Mouse (Mus musculus) granulocyte monocyte progenitor cell, adult 5-6 weeks (primary cell): ENCODE data around the gene Gm21992. TPM values are rescaled to one million over a fixed set of nuclear protein-coding genes. Genes with fewer than 3 reads are reported as not detected.

Source experiments
- ATAC-seq: replicated peaks from 2 replicates; pipeline ENCODE4 v1.8.0; 2016; ENCODE audit warnings: mild to moderate bottlenecking, moderate TSS enrichment, inconsistent platforms; ENCODE audit not compliant: poor library complexity, severe bottlenecking
- total RNA-seq, 2 experiments: library from RNA; stranded (forward) in 1 of 2; stranded (reverse) in 1 of 2; fragments of 200-712, 200-1000 nt in 1 of 2; fragments of >200 nt in 1 of 2; fragmentation: Nextera tagmentation in 1 of 2; gene quantifications; 2 replicates each; pipeline ENCODE4 v1.2.3; 2014 to 2017

The Gm21992 gene
- total RNA-seq, 2 experiments from 2014 or later, result 16.3 to 30.8 TPM

- ATAC-seq, result no peak
Observed at GRCm38 (mm10) chr19:4717281-4717680, 94.1 kb downstream of the Gm21992 start.

- ATAC-seq, result no peak
Observed at GRCm38 (mm10) chr19:4716756-4717155, 94.7 kb downstream of the Gm21992 start.

- ATAC-seq, result no peak
Observed at GRCm38 (mm10) chr19:4713886-4714285, 97.5 kb downstream of the Gm21992 start.

DNA sequence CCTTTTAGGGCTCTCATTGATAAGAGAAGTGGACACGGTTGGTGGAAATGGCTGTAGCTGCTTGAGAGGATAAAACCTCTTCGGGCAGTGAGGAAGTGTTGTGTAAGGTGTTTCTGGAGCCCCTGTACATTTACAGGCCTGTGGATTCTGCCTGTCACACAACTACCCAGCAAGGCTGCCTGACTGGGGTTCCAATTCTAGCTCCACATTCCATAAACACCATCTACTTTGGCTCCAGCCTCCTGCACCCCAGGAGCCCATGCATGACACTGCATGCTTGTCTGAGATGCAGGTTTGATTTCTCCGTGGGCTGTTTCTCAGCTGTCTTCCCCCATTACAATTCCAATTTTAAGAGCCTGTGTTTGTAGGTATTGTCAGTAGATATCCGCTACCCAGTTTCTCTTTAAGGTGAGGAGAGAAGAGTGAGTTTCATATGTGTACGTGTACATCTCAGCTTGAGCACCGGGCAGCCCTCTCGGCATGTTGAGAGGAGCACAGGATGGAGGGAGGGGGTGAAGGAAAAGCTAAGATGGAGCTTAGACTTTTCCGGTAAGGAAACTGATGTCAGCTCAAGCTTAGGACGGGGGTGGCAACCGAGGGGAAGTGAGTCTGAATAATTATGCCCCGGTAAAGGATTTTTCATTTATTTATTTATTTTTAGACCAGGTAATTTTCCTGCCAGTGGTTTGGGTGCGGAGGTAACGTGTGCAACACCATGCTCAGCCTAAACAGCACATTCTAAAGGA lies 98.5 kb downstream of the Gm21992 start:
- ATAC-seq, result no peak; the same call in 1 of the 2 replicates

- no peak; the same call in none of the 2 replicates for ATAC-seq
Observed at GRCm38 (mm10) chr19:4712156-4712780, 99.1 kb downstream of the Gm21992 start.

- no peak for ATAC-seq
Observed at GRCm38 (mm10) chr19:4711601-4712155, 99.7 kb downstream of the Gm21992 start.

GRCm38 (mm10) chr19:4711098-4711600 lies 100.3 kb downstream of the Gm21992 start, which contains the start of gene Sptbn2:
Gene Sptbn2 (plus strand): TSS chr19:4711167.
- ATAC-seq, result no peak

DNA sequence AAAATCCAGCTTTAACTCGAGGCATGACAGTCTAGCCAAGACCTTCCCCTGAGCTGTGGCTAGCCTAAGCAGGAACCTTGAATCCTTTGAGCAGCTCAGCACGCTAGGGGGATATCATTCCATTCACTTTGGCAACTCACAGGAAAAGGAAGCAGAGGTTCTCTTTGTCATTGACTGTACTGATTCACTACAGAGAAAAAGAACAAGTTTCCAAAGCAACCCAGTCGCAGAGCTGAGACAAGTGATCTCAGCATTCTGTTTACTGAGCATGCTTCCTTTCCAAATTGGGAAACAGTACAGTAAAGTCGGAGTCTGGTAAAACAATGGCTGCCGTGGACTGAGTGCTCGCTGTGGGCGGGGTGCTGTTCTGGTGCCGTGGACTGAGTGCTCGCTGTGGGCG lies 102.6 kb downstream of the Gm21992 start:
- ATAC-seq, result no peak

GRCm38 (mm10) chr19:4701221-4701620 lies 110.2 kb downstream of the Gm21992 start:
- peak; percentile 86 for ATAC-seq

GRCm38 (mm10) chr19:4700656-4701055 lies 110.8 kb downstream of the Gm21992 start:
- no peak for ATAC-seq

- no peak for ATAC-seq
Observed at GRCm38 (mm10) chr19:4699821-4700220, 111.6 kb downstream of the Gm21992 start.

DNA sequence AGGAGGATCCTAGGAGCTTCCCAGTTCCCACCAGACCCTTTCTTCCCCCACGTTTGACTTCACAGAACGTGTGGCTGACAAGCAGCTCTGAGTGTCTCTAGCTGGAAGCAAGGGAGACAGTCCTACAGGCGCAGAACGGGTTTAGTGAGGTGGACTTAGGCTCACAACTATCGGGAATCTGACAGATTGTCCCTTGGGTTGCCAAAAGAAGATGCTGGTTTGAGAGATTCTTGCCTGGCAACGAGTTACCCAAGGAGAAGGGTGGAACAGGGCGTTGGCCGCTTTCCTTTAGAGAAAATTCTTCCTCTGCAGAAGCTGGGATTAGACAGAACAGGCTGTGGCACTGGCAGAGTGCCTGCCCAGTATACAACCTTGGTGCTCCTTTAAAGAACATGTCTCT lies 112.6 kb downstream of the Gm21992 start:
- ATAC-seq, result no peak

- ATAC-seq, result peak; percentile 35
Observed at GRCm38 (mm10) chr19:4698205-4698677, 113.2 kb downstream of the Gm21992 start, which contains the start of gene Gm960. Gene Gm960 (minus strand): TSS chr19:4698668.

DNA sequence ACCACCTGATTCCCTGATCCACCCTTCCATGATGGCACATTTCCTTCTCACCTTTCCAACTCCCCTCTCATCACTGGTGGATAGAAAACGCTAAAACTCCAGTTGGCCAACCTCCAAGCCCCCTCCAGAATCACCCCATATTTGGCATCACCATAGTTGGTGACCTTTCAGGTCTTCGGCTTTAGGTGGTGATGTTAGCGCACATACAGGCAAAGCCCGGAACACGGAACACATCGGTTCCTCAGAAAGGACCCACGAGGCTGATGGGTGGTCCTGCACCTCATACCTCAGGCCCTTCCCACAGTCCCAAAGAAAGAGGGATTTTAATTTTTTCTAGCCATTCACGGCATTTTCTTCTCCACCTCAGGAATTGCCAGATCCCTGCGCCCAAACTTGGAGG lies 113.7 kb downstream of the Gm21992 start:
- ATAC-seq, result no peak

GRCm38 (mm10) chr19:4697121-4697520 lies 114.3 kb downstream of the Gm21992 start:
- no peak for ATAC-seq

DNA sequence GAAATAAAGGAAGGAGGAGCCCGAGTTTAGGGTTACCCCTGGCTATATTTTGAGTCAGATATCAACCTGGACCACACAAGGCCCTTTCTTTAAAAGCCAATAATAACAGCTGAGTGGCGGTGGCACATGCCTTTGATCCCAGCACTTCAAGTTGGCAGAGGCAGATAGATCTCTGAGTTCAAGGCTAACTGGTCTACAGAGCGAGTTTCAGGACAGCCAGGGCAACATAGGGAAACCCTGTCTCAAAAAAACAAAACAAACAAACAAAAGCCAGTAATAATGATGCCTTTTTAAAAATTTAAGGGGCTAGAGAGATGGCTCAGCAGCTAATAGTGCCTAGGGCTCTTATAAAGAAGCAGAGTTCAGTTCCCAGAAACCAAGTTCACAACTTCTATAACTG lies 117.1 kb downstream of the Gm21992 start:
- no peak for ATAC-seq

Other genes with a start within 250 kb of the Gm21992 start
- gene Lrfn4, start 195.9 kb downstream of the Gm21992 start, total RNA-seq (2014; fragmentation: Nextera tagmentation), result 2.6 and 3.5 TPM in 2 replicates
- 1.8 and 3.7 TPM in 2 replicates for gene Lrfn4, start 195.9 kb downstream of the Gm21992 start, total RNA-seq (2017)
- 30.4 and 40.9 TPM in 2 replicates for gene Rce1, start 186.0 kb downstream of the Gm21992 start, total RNA-seq (2014; fragmentation: Nextera tagmentation)
- gene Rce1, start 186.0 kb downstream of the Gm21992 start, total RNA-seq (2017), result 19.6 and 28.2 TPM in 2 replicates
- not detected in 2 replicates for gene Gm960, start 112.9 kb downstream of the Gm21992 start, total RNA-seq (2014; fragmentation: Nextera tagmentation)
- gene Gm960, start 112.9 kb downstream of the Gm21992 start, total RNA-seq (2017), result not detected in 2 replicates
- gene Sptbn2, start 100.4 kb downstream of the Gm21992 start, total RNA-seq (2014; fragmentation: Nextera tagmentation), result 0.23 TPM in 1 of 2 replicates, not detected in the other
- not detected in 2 replicates for gene Sptbn2, start 100.4 kb downstream of the Gm21992 start, total RNA-seq (2017)
- 7.1 and 11.0 TPM in 2 replicates for gene Rbm4b, start 55.1 kb downstream of the Gm21992 start, total RNA-seq (2014; fragmentation: Nextera tagmentation)
- 9.8 and 17.5 TPM in 2 replicates for gene Rbm4b, start 55.1 kb downstream of the Gm21992 start, total RNA-seq (2017)
- gene Rbm4, start 17.7 kb downstream of the Gm21992 start, total RNA-seq (2014; fragmentation: Nextera tagmentation), result 42.0 and 44.5 TPM in 2 replicates
- gene Rbm4, start 17.7 kb downstream of the Gm21992 start, total RNA-seq (2017), result 63.5 and 69.9 TPM in 2 replicates
- 51.0 and 59.2 TPM in 2 replicates for gene Rbm14, start within 50 bp of the Gm21992 start, total RNA-seq (2014; fragmentation: Nextera tagmentation)
- gene Rbm14, start within 50 bp of the Gm21992 start, total RNA-seq (2017), result 23.3 and 27.2 TPM in 2 replicates
- gene Ccs, start 27.7 kb upstream of the Gm21992 start, total RNA-seq (2014; fragmentation: Nextera tagmentation), result 47.1 and 68.5 TPM in 2 replicates
- 18.8 and 22.9 TPM in 2 replicates for gene Ccs, start 27.7 kb upstream of the Gm21992 start, total RNA-seq (2017)
- gene Ccdc87, start 27.8 kb upstream of the Gm21992 start, total RNA-seq (2014; fragmentation: Nextera tagmentation), result not detected in 2 replicates
- gene Ccdc87, start 27.8 kb upstream of the Gm21992 start, total RNA-seq (2017), result not detected in 2 replicates
- 2.6 and 10.0 TPM in 2 replicates for gene Ctsf, start 43.5 kb upstream of the Gm21992 start, total RNA-seq (2014; fragmentation: Nextera tagmentation)
- 1.8 and 3.6 TPM in 2 replicates for gene Ctsf, start 43.5 kb upstream of the Gm21992 start, total RNA-seq (2017)
- 0.34 TPM in 1 of 2 replicates, not detected in the other for gene Actn3, start 66.3 kb upstream of the Gm21992 start, total RNA-seq (2014; fragmentation: Nextera tagmentation)
- gene Actn3, start 66.3 kb upstream of the Gm21992 start, total RNA-seq (2017), result 1.2 TPM in 1 of 2 replicates, not detected in the other
- 5.9 and 15.5 TPM in 2 replicates for gene Zdhhc24, start 67.1 kb upstream of the Gm21992 start, total RNA-seq (2014; fragmentation: Nextera tagmentation)
- 3.2 and 9.0 TPM in 2 replicates for gene Zdhhc24, start 67.1 kb upstream of the Gm21992 start, total RNA-seq (2017)
- gene Bbs1, start 95.0 kb upstream of the Gm21992 start, total RNA-seq (2014; fragmentation: Nextera tagmentation), result 3.1 TPM in 1 of 2 replicates, not detected in the other
- gene Bbs1, start 95.0 kb upstream of the Gm21992 start, total RNA-seq (2017), result 0.82 and 1.9 TPM in 2 replicates
- 48.5 and 66.6 TPM in 2 replicates for gene Dpp3, start 116.7 kb upstream of the Gm21992 start, total RNA-seq (2014; fragmentation: Nextera tagmentation)
- 38.7 and 41.0 TPM in 2 replicates for gene Dpp3, start 116.7 kb upstream of the Gm21992 start, total RNA-seq (2017)
- not detected in 2 replicates for gene Peli3, start 131.5 kb upstream of the Gm21992 start, total RNA-seq (2014; fragmentation: Nextera tagmentation)
- gene Peli3, start 131.5 kb upstream of the Gm21992 start, total RNA-seq (2017), result 0.10 and 3.3 TPM in 2 replicates
- 51.9 and 53.3 TPM in 2 replicates for gene Mrpl11, start 150.5 kb upstream of the Gm21992 start, total RNA-seq (2014; fragmentation: Nextera tagmentation)
- gene Mrpl11, start 150.5 kb upstream of the Gm21992 start, total RNA-seq (2017), result 58.8 and 81.4 TPM in 2 replicates
- gene Npas4, start 178.7 kb upstream of the Gm21992 start, total RNA-seq (2014; fragmentation: Nextera tagmentation), result not detected in 2 replicates
- not detected in 2 replicates for gene Npas4, start 178.7 kb upstream of the Gm21992 start, total RNA-seq (2017)
- 3.1 and 12.2 TPM in 2 replicates for gene Slc29a2, start 212.2 kb upstream of the Gm21992 start, total RNA-seq (2014; fragmentation: Nextera tagmentation)
- 2.5 and 4.2 TPM in 2 replicates for gene Slc29a2, start 212.2 kb upstream of the Gm21992 start, total RNA-seq (2017)
- 4.8 and 6.1 TPM in 2 replicates for gene B4gat1, start 227.2 kb upstream of the Gm21992 start, total RNA-seq (2014; fragmentation: Nextera tagmentation)
- 2.6 and 11.6 TPM in 2 replicates for gene B4gat1, start 227.2 kb upstream of the Gm21992 start, total RNA-seq (2017)
- gene AC124502.3, start 227.3 kb upstream of the Gm21992 start, total RNA-seq (2014; fragmentation: Nextera tagmentation), result 1.3 and 1.4 TPM in 2 replicates
- gene AC124502.3, start 227.3 kb upstream of the Gm21992 start, total RNA-seq (2017), result 5.4 TPM in 1 of 2 replicates, not detected in the other
- 32.0 and 35.7 TPM in 2 replicates for gene Brms1, start 229.7 kb upstream of the Gm21992 start, total RNA-seq (2014; fragmentation: Nextera tagmentation)
- gene Brms1, start 229.7 kb upstream of the Gm21992 start, total RNA-seq (2017), result 33.6 and 43.3 TPM in 2 replicates
- gene Rin1, start 238.9 kb upstream of the Gm21992 start, total RNA-seq (2014; fragmentation: Nextera tagmentation), result not detected in 2 replicates
- 0.21 and 1.0 TPM in 2 replicates for gene Rin1, start 238.9 kb upstream of the Gm21992 start, total RNA-seq (2017)